15 mouse cellular contexts compared by ENCODE assay signal in genomic region chr3:51252689-51253402, GRCm38 (mm10).
"Had no signal": no experiment of that assay in that cellular context is flagged by ENCODE, and none has a peak within 500 bp of the region (broad histone marks: within the 10 kb centered on the region; RNA-seq: fewer than 3 reads in every experiment).

No protein-coding gene starts in this region.

- H3K9me3 ChIP-seq: liver, embryonic 13.5 days; midbrain, embryonic 12.5 days; midbrain, embryonic 15.5 days; neural tube, embryonic 13.5 days had no signal

- ATAC-seq: lung, postnatal 0 days; midbrain, embryonic 15.5 days had no signal

- H3K27ac ChIP-seq: layer of hippocampus, adult 2 months; left cerebral cortex, adult 2 months; liver, embryonic 13.5 days; macrophage; midbrain, embryonic 12.5 days; midbrain, embryonic 15.5 days; neural tube, embryonic 13.5 days had no signal

- H3K4me3 ChIP-seq: layer of hippocampus, adult 2 months; left cerebral cortex, adult 2 months; liver, embryonic 13.5 days; midbrain, embryonic 12.5 days; midbrain, embryonic 15.5 days; neural tube, embryonic 13.5 days had no signal

- H3K9ac ChIP-seq: liver, embryonic 13.5 days; lung, embryonic 14.5 days; midbrain, embryonic 12.5 days; midbrain, embryonic 15.5 days; neural tube, embryonic 13.5 days had no signal

- H3K27me3 ChIP-seq: liver, embryonic 13.5 days; midbrain, embryonic 12.5 days; midbrain, embryonic 15.5 days; neural tube, embryonic 13.5 days had no signal

- DNase-seq: kidney, adult 11 months; kidney, adult 8-10 months; kidney, postnatal 25 days; layer of hippocampus, adult 9-11 months; liver, embryonic 13.5 days; lung, embryonic 14.5 days; thymus, adult 18-20 months; thymus, postnatal 36 days had no signal

- H3K4me2 ChIP-seq: liver, embryonic 13.5 days; lung, embryonic 14.5 days; midbrain, embryonic 12.5 days; midbrain, embryonic 15.5 days; neural tube, embryonic 13.5 days had no signal

- H3K4me1 ChIP-seq: liver, embryonic 13.5 days; midbrain, embryonic 12.5 days; midbrain, embryonic 15.5 days; neural tube, embryonic 13.5 days had no signal
